Mouse (Mus musculus): Measurements from ENCODE around the gene Vmn2r68. TPM values are rescaled to one million over a fixed set of nuclear protein-coding genes. Genes with fewer than 3 reads are reported as not detected.

Vmn2r68 gene
- not detected for polyA plus RNA-seq (2015; fragmentation: Illumina TruSeq; extraction: RNeasy Lipid Tissue Mini Kit (QIAGEN cat#74804); ENCODE audit: insufficient read depth, low replicate concordance)

GRCm38 (mm10) chr7:85237683-85238082 is at the start of gene Vmn2r68:
Vmn2r68 (minus strand) TSS chr7:85237783.

Other genes starting within 250 kb of the Vmn2r68 start
- not detected for gene Vmn2r66, start 225.5 kb downstream of the Vmn2r68 start, polyA plus RNA-seq (2015; fragmentation: Illumina TruSeq; extraction: RNeasy Lipid Tissue Mini Kit (QIAGEN cat#74804); ENCODE audit: insufficient read depth, low replicate concordance)
- not detected for gene Vmn2r67, start 81.8 kb downstream of the Vmn2r68 start, polyA plus RNA-seq (2015; fragmentation: Illumina TruSeq; extraction: RNeasy Lipid Tissue Mini Kit (QIAGEN cat#74804); ENCODE audit: insufficient read depth, low replicate concordance)
- gene Vmn2r69, start 178.1 kb upstream of the Vmn2r68 start, polyA plus RNA-seq (2015; fragmentation: Illumina TruSeq; extraction: RNeasy Lipid Tissue Mini Kit (QIAGEN cat#74804); ENCODE audit: insufficient read depth, low replicate concordance), result not detected

Measured in spleen, adult 10 weeks (tissue).